Mouse (Mus musculus) layer of hippocampus, adult 6 months (tissue): ENCODE data around the gene Pole3. TPM values are rescaled to one million over a fixed set of nuclear protein-coding genes. Genes with fewer than 3 reads are reported as not detected.

Source experiments
- long read RNA-seq, 2 experiments: library from polyadenylated mRNA; unstranded; transcript quantifications; one replicate each; pipeline ENCODE4 v2.0.0; 2019 to 2020
- polyA plus RNA-seq: library from polyadenylated mRNA; unstranded; fragments of <200 nt; fragmentation: Nextera tagmentation; gene quantifications from 2 replicates; pipeline ENCODE4 v1.2.3, GENCODE M21; 2021

Gene Pole3
- polyA plus RNA-seq, result 12.0 and 12.7 TPM in 2 replicates
- long read RNA-seq, experiment 1, transcript Pole3-201 (4 exons, 1,805 nt), result major isoform, 22 of 32 reads
- long read RNA-seq, experiment 1, partial matches to known transcripts, result 2 of 32 reads
- long read RNA-seq, experiment 1, other reads (novel, unspliced or antisense), result 7 of 32 reads
- long read RNA-seq, experiment 2, transcript Pole3-201 (4 exons, 1,805 nt), result major isoform, 69 of 76 reads
- long read RNA-seq, experiment 2, partial matches to known transcripts, result 2 of 76 reads
- long read RNA-seq, experiment 2, other reads (novel, unspliced or antisense), result 4 of 76 reads

DNA sequence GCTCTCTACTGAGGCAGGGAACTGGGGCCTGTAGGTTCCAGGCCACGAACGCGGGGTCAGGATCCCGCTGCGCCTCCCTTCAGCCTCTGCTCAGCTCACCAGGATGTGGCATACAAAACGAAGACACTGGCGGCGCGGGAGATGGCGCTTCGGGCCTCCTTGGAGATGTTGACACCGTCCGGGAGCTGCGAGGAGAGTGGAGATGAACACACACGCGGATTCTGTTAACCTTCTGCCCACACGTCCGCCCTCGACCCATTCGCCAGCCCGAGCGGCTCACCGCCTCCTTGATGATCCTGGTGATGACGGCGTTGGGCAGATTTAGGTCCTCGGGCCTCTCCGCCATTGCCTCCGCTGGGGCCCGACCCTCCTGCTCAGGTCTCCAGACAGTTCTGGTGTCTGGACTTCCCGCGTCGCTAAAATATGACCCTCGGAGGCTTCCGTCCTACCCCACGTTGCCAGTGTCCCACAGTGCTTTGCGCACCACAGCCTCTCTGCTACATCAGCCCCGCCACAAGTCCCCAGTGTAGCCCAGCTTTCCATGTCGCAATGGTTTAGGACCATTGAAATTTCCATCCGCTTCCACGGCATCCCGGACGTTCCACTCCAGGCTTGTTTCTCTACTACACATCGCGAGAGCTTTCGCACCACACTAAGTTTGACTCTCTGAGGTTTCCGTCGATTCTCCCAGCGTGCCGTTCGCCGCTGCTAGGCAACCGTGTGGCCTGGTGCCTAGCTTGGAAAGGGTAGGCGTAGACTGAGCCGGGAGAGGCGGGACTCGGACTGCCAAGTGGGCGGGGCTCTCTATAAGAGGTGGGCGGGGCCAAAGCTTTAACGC, at the start of gene Pole3, which contains the start of gene 4933430I17Rik:
Gene Pole3 (minus strand): TSS at position 418 of the 838 bp plus-strand sequence.
Gene 4933430I17Rik (plus strand): TSS at position 719 of the 838 bp plus-strand sequence.

DNA sequence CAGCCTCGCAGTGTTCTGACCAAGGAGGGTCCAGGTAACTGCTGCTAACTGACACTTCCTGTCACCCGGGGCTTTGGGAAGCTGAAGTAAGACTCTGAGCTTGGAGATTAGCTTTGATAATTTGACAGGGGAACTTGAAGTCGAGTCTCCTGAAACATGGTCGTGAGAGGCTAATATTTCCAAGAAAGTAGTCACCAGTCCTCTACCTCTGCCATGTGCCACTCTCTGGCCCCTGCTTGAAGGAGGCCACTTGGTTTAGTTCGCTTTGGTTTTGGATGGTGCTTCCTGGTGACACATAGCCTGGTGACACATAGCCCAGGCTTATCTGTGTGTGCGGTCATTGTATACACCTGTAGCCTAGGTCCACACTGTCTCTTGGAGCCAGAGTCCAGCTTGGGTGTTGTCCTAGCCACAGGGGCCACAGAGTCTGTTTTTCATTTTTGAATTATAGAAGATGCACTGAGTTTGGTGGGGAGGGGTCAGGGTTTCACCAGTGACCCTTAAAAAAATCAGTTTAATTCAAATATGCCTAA, 35.0 kb upstream of the Pole3 start, which contains the start of gene Rgs3:
Gene Rgs3 (plus strand): TSS at position 51 of the 533 bp plus-strand sequence.

DNA sequence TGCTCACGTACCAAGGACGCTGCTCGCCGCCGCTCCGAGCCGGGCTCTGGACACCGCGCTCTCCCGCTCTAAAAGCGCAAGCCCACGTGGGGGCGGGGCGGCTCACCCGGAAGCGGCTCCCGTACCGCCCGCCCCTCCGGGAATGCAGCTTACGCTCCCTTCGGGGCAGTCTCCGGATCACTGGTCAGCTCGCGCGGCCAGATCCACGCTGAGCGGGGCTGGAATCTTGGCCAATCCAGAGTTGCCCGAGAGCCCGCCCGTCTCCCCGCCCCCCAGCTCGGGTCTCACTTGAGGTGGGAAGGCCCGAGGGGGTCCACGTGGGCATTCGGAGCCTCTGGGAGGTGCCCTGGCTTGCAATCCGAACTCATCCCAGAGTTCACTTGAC, 5.0 kb downstream of the Pole3 start, which contains the start of gene Alad:
Gene Alad (minus strand): TSS at position 70 of the 385 bp plus-strand sequence.

DNA sequence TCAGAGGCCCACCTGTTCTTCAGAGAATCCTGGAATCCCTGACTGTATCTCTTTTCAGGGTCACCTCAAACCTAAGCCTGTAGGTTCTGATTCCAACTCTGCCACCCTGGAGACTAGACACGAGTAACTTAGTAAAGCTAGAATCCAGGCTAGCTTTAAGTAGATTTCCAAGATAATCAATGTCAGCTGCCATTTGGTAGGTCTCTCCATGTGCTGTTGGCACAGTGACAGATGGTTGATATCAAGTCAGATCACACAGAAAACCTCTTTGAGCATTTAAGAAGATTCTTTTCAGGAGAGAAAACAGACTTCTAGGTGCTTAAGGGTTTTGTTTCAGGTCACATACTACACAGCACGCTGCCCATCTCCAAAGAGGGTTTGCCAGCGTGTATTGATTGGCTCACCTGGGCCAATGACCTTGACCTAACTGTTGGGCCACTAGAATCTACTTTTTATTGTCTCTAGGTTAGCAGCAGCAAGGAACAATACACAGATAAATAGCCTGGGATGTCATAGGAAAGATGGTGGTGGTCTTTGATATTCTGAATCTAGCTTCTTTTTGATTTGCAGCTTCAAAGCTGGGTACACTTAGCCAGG, 21.4 kb downstream of the Pole3 start, which contains the start of gene Hdhd3:
Gene Hdhd3 (minus strand): TSS at position 94 of the 597 bp plus-strand sequence.

GRCm38 (mm10) chr4:62479937-62480708, 44.7 kb downstream of the Pole3 start, which contains the start of gene Bspry:
Gene Bspry, plus strand, starts transcription at chr4:62480053.

Other genes starting within 250 kb of the Pole3 start
- gene Fkbp15, start 164.5 kb downstream of the Pole3 start, polyA plus RNA-seq, result 11.2 and 12.4 TPM in 2 replicates
- 11.3 and 28.8 TPM in 2 replicates for gene Slc31a1, start 164.3 kb downstream of the Pole3 start, polyA plus RNA-seq
- 50.3 and 55.1 TPM in 2 replicates for gene Cdc26, start 116.4 kb downstream of the Pole3 start, polyA plus RNA-seq
- 4.0 and 4.3 TPM in 2 replicates for gene Prpf4, start 116.3 kb downstream of the Pole3 start, polyA plus RNA-seq
- not detected in 2 replicates for gene Rnf183, start 89.8 kb downstream of the Pole3 start, polyA plus RNA-seq
- 8.8 and 11.0 TPM in 2 replicates for gene Wdr31, start 54.2 kb downstream of the Pole3 start, polyA plus RNA-seq
- 0.13 TPM in 1 of 2 replicates, not detected in the other for gene Bspry, start 45.0 kb downstream of the Pole3 start, polyA plus RNA-seq
- 15.1 and 18.3 TPM in 2 replicates for gene Hdhd3, start 21.6 kb downstream of the Pole3 start, polyA plus RNA-seq
- 64.9 and 68.3 TPM in 2 replicates for gene Alad, start 5.2 kb downstream of the Pole3 start, polyA plus RNA-seq
- 0.13 TPM in 1 of 2 replicates, not detected in the other for gene 4933430I17Rik, start 301 bp upstream of the Pole3 start, polyA plus RNA-seq
- 15.3 and 15.8 TPM in 2 replicates for gene Rgs3, start 34.8 kb upstream of the Pole3 start, polyA plus RNA-seq